Mouse (Mus musculus) neural tube, postnatal 0 days (tissue): Measurements from ENCODE around the gene DXBay18. TPM values are rescaled to one million over a fixed set of nuclear protein-coding genes. Genes with fewer than 3 reads are reported as not detected.

ENCODE experiments used
- polyA plus RNA-seq: library from polyadenylated mRNA; unstranded; fragments of >200 nt; fragmentation: Nextera tagmentation; extraction: Ambion mirVana; gene quantifications from 2 replicates; pipeline ENCODE4 v1.2.1, GENCODE M21; 2015

DXBay18 gene
- 0.84 TPM in 1 of 2 replicates, not detected in the other for polyA plus RNA-seq

GRCm38 (mm10) chrX:73149350-73149749, at the start of gene DXBay18:
Gene DXBay18 (minus strand): TSS chrX:73149450.

GRCm38 (mm10) chrX:73191934-73192333, 42.7 kb upstream of the DXBay18 start, which contains the start of gene Xlr3b:
Gene Xlr3b (plus strand): TSS chrX:73192207.

DNA sequence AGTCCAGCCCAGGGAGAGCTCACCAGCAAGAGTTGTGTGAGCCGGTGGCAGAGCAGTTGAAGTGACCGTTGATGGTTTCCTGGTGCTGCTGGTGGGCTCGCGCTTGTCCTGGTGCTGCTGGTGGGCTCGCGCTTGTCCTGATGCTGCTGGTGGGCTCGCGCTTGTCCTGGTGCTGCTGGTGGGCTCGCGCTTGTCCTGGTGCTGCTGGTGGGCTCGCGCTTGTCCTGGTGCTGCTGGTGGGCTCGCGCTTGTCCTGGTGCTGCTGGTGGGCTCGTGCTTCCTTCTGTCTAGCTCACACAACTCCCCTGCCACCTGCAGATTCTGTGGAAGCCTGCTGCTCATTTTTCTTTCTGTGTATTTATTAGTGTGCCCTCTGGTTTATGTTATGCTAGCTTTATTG, 27.6 kb upstream of the DXBay18 start, which contains the start of gene Spin2d:
Spin2d (minus strand) TSS at position 101 of the 400 bp plus-strand sequence.

DNA sequence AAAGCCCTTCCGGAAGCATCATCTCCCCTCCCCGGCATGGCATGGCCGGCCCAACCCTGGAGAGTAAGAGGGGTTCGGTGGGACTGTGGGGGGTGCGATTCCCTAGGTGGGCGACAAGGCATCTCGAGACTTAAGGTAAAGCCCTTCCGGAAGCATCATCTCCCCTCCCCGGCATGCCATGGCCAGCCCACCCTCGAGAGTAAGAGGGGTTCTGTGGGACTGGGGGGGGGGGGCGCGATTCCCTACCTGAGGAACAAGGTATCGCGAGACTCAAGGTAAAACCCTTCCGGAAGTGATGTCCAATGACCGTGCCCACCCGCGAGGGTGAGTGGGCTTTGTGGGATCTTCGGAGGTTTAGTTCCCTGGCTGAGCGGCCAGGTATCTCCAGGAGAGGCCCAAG, 754 bp downstream of the DXBay18 start, which contains the start of gene Xlr5b:
Xlr5b (plus strand) TSS at position 301 of the 400 bp plus-strand sequence.

DNA sequence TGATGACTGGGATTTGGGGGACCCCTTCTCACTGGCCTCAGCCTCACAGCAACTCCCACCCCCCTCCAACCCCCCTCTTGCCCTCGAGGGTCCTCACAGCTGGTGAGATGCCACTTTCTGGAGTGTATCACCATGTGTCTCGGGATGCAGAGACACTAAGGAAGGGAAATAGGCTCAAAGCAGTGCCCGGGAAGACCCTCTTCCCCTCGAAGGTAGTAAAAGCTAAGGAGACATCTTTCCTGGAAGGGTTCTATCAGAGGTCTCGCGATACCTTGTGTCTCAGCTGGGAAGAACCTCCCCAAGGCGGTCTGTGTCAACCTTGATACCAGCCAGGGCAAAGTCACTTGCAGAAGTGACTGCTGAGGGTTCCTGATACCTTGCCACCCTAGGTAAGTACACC, 32.5 kb downstream of the DXBay18 start, which contains the start of gene Gm14685:
Gm14685 (plus strand) TSS at position 301 of the 400 bp plus-strand sequence.

DNA sequence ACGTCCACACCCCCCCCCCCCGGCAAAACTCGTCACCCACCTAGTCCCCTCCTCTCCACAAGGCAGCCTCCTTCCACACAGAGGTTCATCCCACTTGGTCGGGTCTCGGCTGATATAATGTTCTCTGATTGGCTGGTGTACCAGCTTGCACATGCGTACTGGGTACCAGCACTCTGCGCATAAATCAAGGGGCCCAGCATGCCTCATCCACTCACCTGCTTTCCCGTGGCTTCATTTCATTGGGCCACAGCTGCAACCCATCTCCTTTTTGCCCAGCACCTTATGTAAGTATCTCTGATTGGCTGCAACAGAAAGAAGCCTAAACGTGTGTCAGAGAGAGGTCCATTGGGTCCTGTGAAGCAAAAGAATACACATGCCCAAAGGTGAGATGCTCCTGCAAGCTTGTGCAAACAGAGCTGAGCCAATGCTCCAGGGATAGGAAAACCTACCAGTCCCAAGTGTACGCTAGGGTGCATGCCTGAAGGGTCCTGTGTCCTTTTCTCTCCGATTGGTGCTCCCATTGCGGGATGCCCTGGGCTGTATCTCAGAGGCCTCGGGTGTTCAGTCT, 52.2 kb downstream of the DXBay18 start, which contains the start of gene Xlr3a:
Xlr3a (minus strand) TSS at position 155 of the 568 bp plus-strand sequence.

Other genes starting within 250 kb of the DXBay18 start
- gene Cetn2, start 231.0 kb downstream of the DXBay18 start, polyA plus RNA-seq, result 54.2 and 57.9 TPM in 2 replicates
- gene Nsdhl, start 230.9 kb downstream of the DXBay18 start, polyA plus RNA-seq, result 39.5 and 41.7 TPM in 2 replicates
- gene Zfp185, start 162.1 kb downstream of the DXBay18 start, polyA plus RNA-seq, result 0.43 and 0.97 TPM in 2 replicates
- gene Pnma5, start 112.3 kb downstream of the DXBay18 start, polyA plus RNA-seq, result 0.23 and 0.27 TPM in 2 replicates
- 5.8 and 7.3 TPM in 2 replicates for gene Pnma3, start 84.7 kb downstream of the DXBay18 start, polyA plus RNA-seq
- gene Xlr4a, start 67.0 kb downstream of the DXBay18 start, polyA plus RNA-seq, result 1.4 TPM in 1 of 2 replicates, not detected in the other
- 2.1 and 4.1 TPM in 2 replicates for gene Xlr3a, start 52.4 kb downstream of the DXBay18 start, polyA plus RNA-seq
- gene Gm14685, start 32.4 kb downstream of the DXBay18 start, polyA plus RNA-seq, result 0.41 and 1.2 TPM in 2 replicates
- gene Xlr5b, start 654 bp downstream of the DXBay18 start, polyA plus RNA-seq, result not detected in 2 replicates
- not detected in 2 replicates for gene Spin2d, start 27.5 kb upstream of the DXBay18 start, polyA plus RNA-seq
- 1.4 and 21.8 TPM in 2 replicates for gene Xlr3b, start 42.8 kb upstream of the DXBay18 start, polyA plus RNA-seq
- gene Xlr4b, start 64.9 kb upstream of the DXBay18 start, polyA plus RNA-seq, result 0.94 TPM in 1 of 2 replicates, not detected in the other
- 35.4 and 37.0 TPM in 2 replicates for gene F8a, start 78.8 kb upstream of the DXBay18 start, polyA plus RNA-seq
- gene Xlr4c, start 93.7 kb upstream of the DXBay18 start, polyA plus RNA-seq, result 0.18 and 0.58 TPM in 2 replicates
- 0.12 and 0.33 TPM in 2 replicates for gene Xlr3c, start 115.9 kb upstream of the DXBay18 start, polyA plus RNA-seq
- gene Xlr5a, start 143.5 kb upstream of the DXBay18 start, polyA plus RNA-seq, result not detected in 2 replicates
- not detected in 2 replicates for gene Xlr5c, start 143.5 kb upstream of the DXBay18 start, polyA plus RNA-seq
- not detected in 2 replicates for gene Gm45015, start 187.4 kb upstream of the DXBay18 start, polyA plus RNA-seq
- 5.0 and 5.6 TPM in 2 replicates for gene Zfp275, start 193.2 kb upstream of the DXBay18 start, polyA plus RNA-seq
- 0.06 TPM in 1 of 2 replicates, not detected in the other for gene Gm18336, start 249.3 kb upstream of the DXBay18 start, polyA plus RNA-seq